Mouse (Mus musculus) layer of hippocampus, adult 2 months (tissue): ENCODE results near the gene Srpk2. TPM values are rescaled to one million over a fixed set of nuclear protein-coding genes. Genes with fewer than 3 reads are reported as not detected.
A peak's percentile ranks its signal among the peaks of the same experiment; 100 is the strongest.
"Not testable (repeated sequence)": the region's sequence is repeated elsewhere in the genome, so short reads cannot be mapped to it uniquely, and the experiment has no call there.

Source experiments
- DNase-seq, 2 experiments: peaks; one replicate each; pipeline ENCODE4 v3.0.0; 2022; ENCODE audit warnings: low spot score in 2 of 2
- H3K27ac ChIP-seq: fragments of 200-600 bp; 2 replicates; pipeline ENCODE4 v1.8.1; 2022
- H3K4me3 ChIP-seq: fragments of 200-600 bp; 2 replicates; pipeline ENCODE4 v1.8.1; 2022; ENCODE audit warnings: mild to moderate bottlenecking
- CTCF ChIP-seq: fragments of 200-600 bp; conservative IDR thresholded peaks from 2 replicates; pipeline ENCODE4 v1.8.1; 2022; ENCODE audit warnings: antibody characterized with exemption, mild to moderate bottlenecking, moderate library complexity
- total RNA-seq, 2 experiments: library from RNA; stranded (reverse); gene quantifications; 2 replicates each; pipeline ENCODE4 v1.2.3; 2021

Srpk2 gene
- total RNA-seq, 2 experiments from 2014 or later: 142 to 155 TPM

GRCm38 (mm10) chr5:23496396-23496795 is 188.0 kb downstream of the Srpk2 start:
- H3K27ac ChIP-seq: peak overlapping the region; percentile 56
- no peak for DNase-seq

GRCm38 (mm10) chr5:23490797-23491196 is 193.6 kb downstream of the Srpk2 start:
- no peak overlapping the region for H3K4me3 ChIP-seq
- no peak for DNase-seq
- H3K27ac ChIP-seq: peak overlapping the region; percentile 21; the same call in 1 of the 2 replicates
- peak; percentile 72 for TF ChIP-seq CTCF

More at GRCm38 (mm10) chr5:23496396-23496795, 188.0 kb downstream of the Srpk2 start:
- TF ChIP-seq CTCF: no peak
- H3K4me3 ChIP-seq: no peak overlapping the region

GRCm38 (mm10) chr5:23489231-23489630 is 195.2 kb downstream of the Srpk2 start:
- TF ChIP-seq CTCF: no peak
- no peak for DNase-seq
- Histone ChIP-seq H3K27ac (peak overlapping the region; percentile 49), H3K4me3 (no peak overlapping the region)

GRCm38 (mm10) chr5:23483811-23484210 is 200.6 kb downstream of the Srpk2 start:
- Histone ChIP-seq H3K27ac (no peak overlapping the region), H3K4me3 (no peak overlapping the region)
- no peak for TF ChIP-seq CTCF
- DNase-seq: no peak

GRCm38 (mm10) chr5:23473098-23473873 is 211.1 kb downstream of the Srpk2 start:
- DNase-seq: no peak
- H3K27ac ChIP-seq: no peak overlapping the region
- peak; percentile 70 for TF ChIP-seq CTCF
- H3K4me3 ChIP-seq: no peak overlapping the region

GRCm38 (mm10) chr5:23466546-23466945 is 217.9 kb downstream of the Srpk2 start:
- no peak for TF ChIP-seq CTCF
- H3K4me3 ChIP-seq: no peak overlapping the region
- no peak for DNase-seq
- H3K27ac ChIP-seq: no peak overlapping the region

GRCm38 (mm10) chr5:23464743-23465142 is 219.7 kb downstream of the Srpk2 start:
- H3K27ac ChIP-seq: no peak overlapping the region
- H3K4me3 ChIP-seq: no peak overlapping the region
- no peak for TF ChIP-seq CTCF
- DNase-seq: no peak

GRCm38 (mm10) chr5:23464247-23464646 is 220.2 kb downstream of the Srpk2 start:
- Histone ChIP-seq H3K27ac (no peak overlapping the region), H3K4me3 (no peak overlapping the region)
- DNase-seq: no peak
- no peak for TF ChIP-seq CTCF

- H3K4me3 ChIP-seq: no peak overlapping the region
- no peak for TF ChIP-seq CTCF
- peak in 1 of 2 experiments; percentile 14 for DNase-seq
- peak overlapping the region; percentile 46 for H3K27ac ChIP-seq
These were observed 222.7 kb downstream of the Srpk2 start for GRCm38 (mm10) chr5:23461688-23462087.

GRCm38 (mm10) chr5:23453561-23453960 is 230.9 kb downstream of the Srpk2 start:
- not testable (repeated sequence) for H3K27ac ChIP-seq, DNase-seq, H3K4me3 ChIP-seq
- peak; percentile 47 for TF ChIP-seq CTCF

Other genes starting within 250 kb of the Srpk2 start
- gene Pus7, start 99.1 kb upstream of the Srpk2 start, total RNA-seq: 10 to 100 TPM; 14.6 to 17.7 TPM
- gene Rint1, start 103.1 kb upstream of the Srpk2 start, total RNA-seq: 10 to 100 TPM; 21.0 to 22.9 TPM
- 10 to 100 TPM; 73.7 to 80.6 TPM for gene Tomm7, start 159.5 kb upstream of the Srpk2 start, total RNA-seq